Mouse (Mus musculus): Measurements from ENCODE around the gene Ap2a2. TPM values are rescaled to one million over a fixed set of nuclear protein-coding genes. Genes with fewer than 3 reads are reported as not detected.

Gene Ap2a2
- polyA plus RNA-seq, 1 experiment from 2014 or later, result 70.3 TPM

- H3K4me1 ChIP-seq (ENCODE audit: control insufficient read depth, insufficient read depth, low read length), result peaks cover 12% of the 10 kb centered on the region
- DNase-seq (ENCODE audit: low spot score), result no peak
- no peaks in the 10 kb centered on the region for H3K9me3 ChIP-seq (ENCODE audit: control insufficient read depth, low read length)
- WGBS, result 73% methylated on average over 7 of the region's 7 CpGs
- H3K36me3 ChIP-seq (ENCODE audit: control insufficient read depth, insufficient read depth, low read length), result no peaks in the 10 kb centered on the region
- no peaks in the 10 kb centered on the region for H3K27me3 ChIP-seq (ENCODE audit: control insufficient read depth, insufficient read depth, low read length)
- H3K4me3 ChIP-seq (ENCODE audit: low read depth, low read length), result no peak overlapping the region
- H3K27ac ChIP-seq (replicated peaks; ENCODE audit: low read depth, low read length), result no peak overlapping the region
- no peak overlapping the region for H3K4me2 ChIP-seq (ENCODE audit: low read depth, severe bottlenecking)
- ATAC-seq (ENCODE audit: insufficient number of reproducible peaks, low FRiP score, low TSS enrichment, low read depth), result no peak
- H3K9ac ChIP-seq (ENCODE audit: low read length), result no peak overlapping the region
Observed at GRCm38 (mm10) chr7:141564561-141564960, 2.6 kb downstream of the Ap2a2 start.

GRCm38 (mm10) chr7:141566587-141566986, 4.6 kb downstream of the Ap2a2 start:
- no peak overlapping the region for H3K4me3 ChIP-seq (ENCODE audit: low read depth, low read length)
- 83% methylated on average over 7 of the region's 7 CpGs for WGBS
- DNase-seq (ENCODE audit: low spot score), result no peak
- no peaks in the 10 kb centered on the region for H3K9me3 ChIP-seq (ENCODE audit: control insufficient read depth, low read length)
- no peaks in the 10 kb centered on the region for H3K27me3 ChIP-seq (ENCODE audit: control insufficient read depth, insufficient read depth, low read length)
- no peaks in the 10 kb centered on the region for H3K36me3 ChIP-seq (ENCODE audit: control insufficient read depth, insufficient read depth, low read length)
- no peak for ATAC-seq (ENCODE audit: insufficient number of reproducible peaks, low FRiP score, low TSS enrichment, low read depth)
- H3K4me2 ChIP-seq (ENCODE audit: low read depth, severe bottlenecking), result no peak overlapping the region
- peaks cover 9% of the 10 kb centered on the region for H3K4me1 ChIP-seq (ENCODE audit: control insufficient read depth, insufficient read depth, low read length)
- H3K9ac ChIP-seq (ENCODE audit: low read length), result no peak overlapping the region
- no peak overlapping the region for H3K27ac ChIP-seq (replicated peaks; ENCODE audit: low read depth, low read length)

GRCm38 (mm10) chr7:141569283-141569803, 7.4 kb downstream of the Ap2a2 start:
- H3K4me1 ChIP-seq (ENCODE audit: control insufficient read depth, insufficient read depth, low read length), result peaks cover 3% of the 10 kb centered on the region; the same call in 1 of the 2 replicates
- no peak overlapping the region for H3K4me3 ChIP-seq (ENCODE audit: low read depth, low read length)
- H3K4me2 ChIP-seq (ENCODE audit: low read depth, severe bottlenecking), result no peak overlapping the region
- H3K36me3 ChIP-seq (ENCODE audit: control insufficient read depth, insufficient read depth, low read length), result no peaks in the 10 kb centered on the region
- ATAC-seq (ENCODE audit: insufficient number of reproducible peaks, low FRiP score, low TSS enrichment, low read depth) (no peak), DNase-seq (ENCODE audit: low spot score) (no peak)
- 89% methylated on average over 9 of the region's 9 CpGs for WGBS
- no peak overlapping the region for H3K27ac ChIP-seq (replicated peaks; ENCODE audit: low read depth, low read length)
- no peaks in the 10 kb centered on the region for H3K27me3 ChIP-seq (ENCODE audit: control insufficient read depth, insufficient read depth, low read length)
- H3K9ac ChIP-seq (ENCODE audit: low read length), result no peak overlapping the region
- no peaks in the 10 kb centered on the region for H3K9me3 ChIP-seq (ENCODE audit: control insufficient read depth, low read length)

GRCm38 (mm10) chr7:141569916-141570315, 7.9 kb downstream of the Ap2a2 start:
- no peak for DNase-seq (ENCODE audit: low spot score)
- 96% methylated on average over 3 of the region's 3 CpGs for WGBS
- H3K4me2 ChIP-seq (ENCODE audit: low read depth, severe bottlenecking), result no peak overlapping the region
- ATAC-seq (ENCODE audit: insufficient number of reproducible peaks, low FRiP score, low TSS enrichment, low read depth), result no peak
- no peak overlapping the region for H3K27ac ChIP-seq (replicated peaks; ENCODE audit: low read depth, low read length)
- no peaks in the 10 kb centered on the region for H3K36me3 ChIP-seq (ENCODE audit: control insufficient read depth, insufficient read depth, low read length)
- no peak overlapping the region for H3K4me3 ChIP-seq (ENCODE audit: low read depth, low read length)
- no peaks in the 10 kb centered on the region for H3K9me3 ChIP-seq (ENCODE audit: control insufficient read depth, low read length)
- H3K27me3 ChIP-seq (ENCODE audit: control insufficient read depth, insufficient read depth, low read length), result no peaks in the 10 kb centered on the region
- no peaks in the 10 kb centered on the region for H3K4me1 ChIP-seq (ENCODE audit: control insufficient read depth, insufficient read depth, low read length)
- H3K9ac ChIP-seq (ENCODE audit: low read length), result no peak overlapping the region

GRCm38 (mm10) chr7:141570625-141571295, 8.8 kb downstream of the Ap2a2 start:
- Histone ChIP-seq H3K27me3 (ENCODE audit: control insufficient read depth, insufficient read depth, low read length) (no peaks in the 10 kb centered on the region), H3K4me1 (ENCODE audit: control insufficient read depth, insufficient read depth, low read length) (no peaks in the 10 kb centered on the region), H3K4me2 (ENCODE audit: low read depth, severe bottlenecking) (no peak overlapping the region), H3K27ac (replicated peaks; ENCODE audit: low read depth, low read length) (no peak overlapping the region), H3K36me3 (ENCODE audit: control insufficient read depth, insufficient read depth, low read length) (no peaks in the 10 kb centered on the region), H3K4me3 (ENCODE audit: low read depth, low read length) (no peak overlapping the region), H3K9me3 (ENCODE audit: control insufficient read depth, low read length) (no peaks in the 10 kb centered on the region), H3K9ac (ENCODE audit: low read length) (no peak overlapping the region)
- DNase-seq (ENCODE audit: low spot score), result no peak
- no peak for ATAC-seq (ENCODE audit: insufficient number of reproducible peaks, low FRiP score, low TSS enrichment, low read depth)
- 91% methylated on average over 4 of the region's 4 CpGs for WGBS

- Histone ChIP-seq H3K4me1 (ENCODE audit: control insufficient read depth, insufficient read depth, low read length) (no peaks in the 10 kb centered on the region), H3K4me2 (ENCODE audit: low read depth, severe bottlenecking) (no peak overlapping the region), H3K4me3 (ENCODE audit: low read depth, low read length) (no peak overlapping the region), H3K9ac (ENCODE audit: low read length) (no peak overlapping the region), H3K27me3 (ENCODE audit: control insufficient read depth, insufficient read depth, low read length) (no peaks in the 10 kb centered on the region), H3K27ac (replicated peaks; ENCODE audit: low read depth, low read length) (no peak overlapping the region), H3K9me3 (ENCODE audit: control insufficient read depth, low read length) (no peaks in the 10 kb centered on the region), H3K36me3 (ENCODE audit: control insufficient read depth, insufficient read depth, low read length) (no peaks in the 10 kb centered on the region)
- 83% methylated on average over 3 of the region's 3 CpGs for WGBS
- ATAC-seq (ENCODE audit: insufficient number of reproducible peaks, low FRiP score, low TSS enrichment, low read depth), result no peak
- no peak for DNase-seq (ENCODE audit: low spot score)
Observed at GRCm38 (mm10) chr7:141574041-141574440, 12.1 kb downstream of the Ap2a2 start.

GRCm38 (mm10) chr7:141575481-141575880, 13.5 kb downstream of the Ap2a2 start:
- DNase-seq (ENCODE audit: low spot score) (no peak), ATAC-seq (ENCODE audit: insufficient number of reproducible peaks, low FRiP score, low TSS enrichment, low read depth) (no peak)

GRCm38 (mm10) chr7:141577801-141578200, 15.8 kb downstream of the Ap2a2 start:
- no peak overlapping the region for H3K4me2 ChIP-seq (ENCODE audit: low read depth, severe bottlenecking)
- no peaks in the 10 kb centered on the region for H3K9me3 ChIP-seq (ENCODE audit: control insufficient read depth, low read length)
- no peaks in the 10 kb centered on the region for H3K27me3 ChIP-seq (ENCODE audit: control insufficient read depth, insufficient read depth, low read length)
- ATAC-seq (ENCODE audit: insufficient number of reproducible peaks, low FRiP score, low TSS enrichment, low read depth), result no peak
- H3K36me3 ChIP-seq (ENCODE audit: control insufficient read depth, insufficient read depth, low read length), result no peaks in the 10 kb centered on the region
- H3K27ac ChIP-seq (replicated peaks; ENCODE audit: low read depth, low read length), result no peak overlapping the region
- WGBS, result 92% methylated on average over 3 of the region's 3 CpGs
- H3K4me3 ChIP-seq (ENCODE audit: low read depth, low read length), result no peak overlapping the region
- DNase-seq (ENCODE audit: low spot score), result no peak
- no peak overlapping the region for H3K9ac ChIP-seq (ENCODE audit: low read length)
- no peaks in the 10 kb centered on the region for H3K4me1 ChIP-seq (ENCODE audit: control insufficient read depth, insufficient read depth, low read length)

More at GRCm38 (mm10) chr7:141575481-141575880, 13.5 kb downstream of the Ap2a2 start:
- Histone ChIP-seq H3K27me3 (ENCODE audit: control insufficient read depth, insufficient read depth, low read length) (no peaks in the 10 kb centered on the region), H3K36me3 (ENCODE audit: control insufficient read depth, insufficient read depth, low read length) (no peaks in the 10 kb centered on the region), H3K4me1 (ENCODE audit: control insufficient read depth, insufficient read depth, low read length) (no peaks in the 10 kb centered on the region), H3K9ac (ENCODE audit: low read length) (no peak overlapping the region), H3K27ac (replicated peaks; ENCODE audit: low read depth, low read length) (no peak overlapping the region), H3K9me3 (ENCODE audit: control insufficient read depth, low read length) (no peaks in the 10 kb centered on the region), H3K4me2 (ENCODE audit: low read depth, severe bottlenecking) (no peak overlapping the region), H3K4me3 (ENCODE audit: low read depth, low read length) (no peak overlapping the region)
- 88% methylated on average over 3 of the region's 3 CpGs for whole genome bisulfite sequencing

- ATAC-seq (ENCODE audit: insufficient number of reproducible peaks, low FRiP score, low TSS enrichment, low read depth), result no peak
- H3K9ac ChIP-seq (ENCODE audit: low read length), result no peak overlapping the region
Observed at GRCm38 (mm10) chr7:141578511-141578910, 16.5 kb downstream of the Ap2a2 start.

More at GRCm38 (mm10) chr7:141578511-141578910, 16.5 kb downstream of the Ap2a2 start:
- H3K27me3 ChIP-seq (ENCODE audit: control insufficient read depth, insufficient read depth, low read length), result no peaks in the 10 kb centered on the region
- no peak overlapping the region for H3K27ac ChIP-seq (replicated peaks; ENCODE audit: low read depth, low read length)
- no peaks in the 10 kb centered on the region for H3K36me3 ChIP-seq (ENCODE audit: control insufficient read depth, insufficient read depth, low read length)
- DNase-seq (ENCODE audit: low spot score), result no peak
- H3K4me2 ChIP-seq (ENCODE audit: low read depth, severe bottlenecking), result no peak overlapping the region
- H3K9me3 ChIP-seq (ENCODE audit: control insufficient read depth, low read length), result no peaks in the 10 kb centered on the region
- H3K4me1 ChIP-seq (ENCODE audit: control insufficient read depth, insufficient read depth, low read length), result no peaks in the 10 kb centered on the region
- H3K4me3 ChIP-seq (ENCODE audit: low read depth, low read length), result no peak overlapping the region
- 96% methylated on average over 1 of the region's 1 CpGs for WGBS

All from limb, embryonic 11.5 days (tissue).